Mouse (Mus musculus): ENCODE results near the gene Gm9922. TPM values are rescaled to one million over a fixed set of nuclear protein-coding genes. Genes with fewer than 3 reads are reported as not detected.

Gene Gm9922
- polyA plus RNA-seq, 1 experiment = 0.57 TPM

DNA sequence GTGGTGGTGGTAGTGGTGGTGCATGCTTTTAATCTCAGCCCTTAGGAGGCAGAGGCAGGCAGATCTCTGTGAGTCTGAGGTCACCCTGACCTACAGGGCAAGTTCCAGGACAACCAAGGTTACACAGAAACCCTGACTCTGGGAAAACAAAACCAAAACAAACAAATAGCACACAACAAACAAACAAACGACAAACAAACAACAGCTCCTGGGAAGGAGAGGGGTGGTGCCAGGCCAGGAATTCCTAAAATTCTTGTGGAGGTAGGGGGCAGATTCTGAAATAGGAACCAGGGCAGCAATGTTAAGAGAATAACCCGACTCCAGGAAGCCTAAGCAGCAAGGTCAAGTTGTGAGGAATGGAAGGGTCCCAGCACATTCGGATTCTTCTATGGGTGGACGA lies 7.9 kb upstream of the Gm9922 start:
- Histone ChIP-seq H3K27ac (ENCODE audit: insufficient read depth, low read depth, low read length) (no peak overlapping the region), H3K4me1 (ENCODE audit: control insufficient read depth, insufficient read depth, insufficient read length, low read length) (no peaks in the 10 kb centered on the region)
- 76% methylated on average over 4 of the region's 4 CpGs for WGBS

GRCm38 (mm10) chr14:101733542-101734303 lies 4.1 kb upstream of the Gm9922 start:
- Histone ChIP-seq H3K27ac (ENCODE audit: insufficient read depth, low read depth, low read length) (no peak overlapping the region), H3K27me3 (ENCODE audit: control insufficient read depth, insufficient read depth, low read length) (peaks cover 18% of the 10 kb centered on the region), H3K4me3 (ENCODE audit: low read depth, low read length) (no peak overlapping the region), H3K36me3 (ENCODE audit: control insufficient read depth, insufficient read depth, low read length) (no peaks in the 10 kb centered on the region), H3K4me1 (ENCODE audit: control insufficient read depth, insufficient read depth, insufficient read length, low read length) (peaks cover 6% of the 10 kb centered on the region; the same call in 1 of the 2 replicates)
- 24% methylated on average over 10 of the region's 10 CpGs for WGBS
- TF ChIP-seq CTCF (IDR thresholded peaks at IDR 0.05; ENCODE audit: extremely low read depth, insufficient read length, insufficient replicate concordance, low read depth, low read length) (no peak), POLR2A (IDR thresholded peaks at IDR 0.05; ENCODE audit: low read depth, low read length) (no peak)

More for the DNA sequence above, 7.9 kb upstream of the Gm9922 start:
- Histone ChIP-seq H3K4me3 (ENCODE audit: low read depth, low read length) (no peak overlapping the region), H3K27me3 (ENCODE audit: control insufficient read depth, insufficient read depth, low read length) (no peaks in the 10 kb centered on the region), H3K36me3 (ENCODE audit: control insufficient read depth, insufficient read depth, low read length) (no peaks in the 10 kb centered on the region)
- TF ChIP-seq POLR2A (IDR thresholded peaks at IDR 0.05; ENCODE audit: low read depth, low read length) = no peak
- no peak for TF ChIP-seq CTCF (IDR thresholded peaks at IDR 0.05; ENCODE audit: extremely low read depth, insufficient read length, insufficient replicate concordance, low read depth, low read length)

GRCm38 (mm10) chr14:101729972-101730692 lies 518 bp upstream of the Gm9922 start:
- H3K36me3 ChIP-seq (ENCODE audit: control insufficient read depth, insufficient read depth, low read length) = no peaks in the 10 kb centered on the region
- H3K4me1 ChIP-seq (ENCODE audit: control insufficient read depth, insufficient read depth, insufficient read length, low read length) = peaks cover 6% of the 10 kb centered on the region; the same call in 1 of the 2 replicates
- WGBS = 3% methylated on average over 28 of the region's 28 CpGs
- TF ChIP-seq POLR2A (IDR thresholded peaks at IDR 0.05; ENCODE audit: low read depth, low read length) = no peak
- TF ChIP-seq CTCF (IDR thresholded peaks at IDR 0.05; ENCODE audit: extremely low read depth, insufficient read length, insufficient replicate concordance, low read depth, low read length) = no peak
- H3K4me3 ChIP-seq (ENCODE audit: low read depth, low read length) = peak overlapping the region; percentile 78
- no peak overlapping the region for H3K27ac ChIP-seq (ENCODE audit: insufficient read depth, low read depth, low read length)
- peaks cover 18% of the 10 kb centered on the region for H3K27me3 ChIP-seq (ENCODE audit: control insufficient read depth, insufficient read depth, low read length)

- WGBS = 83% methylated on average over 2 of the region's 2 CpGs
- no peak overlapping the region for H3K4me3 ChIP-seq (ENCODE audit: low read depth, low read length)
- no peaks in the 10 kb centered on the region for H3K4me1 ChIP-seq (ENCODE audit: control insufficient read depth, insufficient read depth, insufficient read length, low read length)
- no peak for TF ChIP-seq POLR2A (IDR thresholded peaks at IDR 0.05; ENCODE audit: low read depth, low read length)
- no peak overlapping the region for H3K27ac ChIP-seq (ENCODE audit: insufficient read depth, low read depth, low read length)
- no peaks in the 10 kb centered on the region for H3K36me3 ChIP-seq (ENCODE audit: control insufficient read depth, insufficient read depth, low read length)
- H3K27me3 ChIP-seq (ENCODE audit: control insufficient read depth, insufficient read depth, low read length) = no peaks in the 10 kb centered on the region
These were observed 15.2 kb downstream of the Gm9922 start for GRCm38 (mm10) chr14:101714414-101714813.

GRCm38 (mm10) chr14:101707088-101707487 lies 22.5 kb downstream of the Gm9922 start:
- 82% methylated on average over 5 of the region's 5 CpGs for WGBS
- no peak for TF ChIP-seq POLR2A (IDR thresholded peaks at IDR 0.05; ENCODE audit: low read depth, low read length)
- no peak for TF ChIP-seq CTCF (IDR thresholded peaks at IDR 0.05; ENCODE audit: extremely low read depth, insufficient read length, insufficient replicate concordance, low read depth, low read length)
- no peaks in the 10 kb centered on the region for H3K36me3 ChIP-seq (ENCODE audit: control insufficient read depth, insufficient read depth, low read length)

DNA sequence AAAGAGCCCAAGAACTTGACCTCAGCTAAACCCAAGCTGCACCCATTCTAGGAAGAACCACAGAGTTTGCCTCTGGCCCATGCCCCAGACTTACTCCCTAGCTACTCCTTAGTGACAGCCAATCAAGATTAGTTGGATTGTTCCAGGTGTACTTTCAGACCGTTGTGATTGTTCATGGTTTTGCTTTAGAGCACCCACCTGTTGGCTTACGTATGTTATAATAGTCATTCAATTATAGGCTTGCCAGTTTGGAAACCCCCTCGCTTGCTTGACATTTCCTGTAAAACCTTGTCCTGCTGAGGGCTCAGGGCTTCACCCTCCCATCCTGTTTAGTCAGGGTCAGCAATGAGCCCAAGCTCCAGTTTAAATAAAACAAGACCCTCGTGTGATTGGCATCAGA lies 25.1 kb downstream of the Gm9922 start:
- H3K36me3 ChIP-seq (ENCODE audit: control insufficient read depth, insufficient read depth, low read length) = no peaks in the 10 kb centered on the region
- WGBS = 54% methylated on average over 4 of the region's 4 CpGs
- H3K4me3 ChIP-seq (ENCODE audit: low read depth, low read length) = no peak overlapping the region
- TF ChIP-seq POLR2A (IDR thresholded peaks at IDR 0.05; ENCODE audit: low read depth, low read length) = no peak
- TF ChIP-seq CTCF (IDR thresholded peaks at IDR 0.05; ENCODE audit: extremely low read depth, insufficient read length, insufficient replicate concordance, low read depth, low read length) = no peak
- H3K27me3 ChIP-seq (ENCODE audit: control insufficient read depth, insufficient read depth, low read length) = no peaks in the 10 kb centered on the region
- no peak overlapping the region for H3K27ac ChIP-seq (ENCODE audit: insufficient read depth, low read depth, low read length)
- no peaks in the 10 kb centered on the region for H3K4me1 ChIP-seq (ENCODE audit: control insufficient read depth, insufficient read depth, insufficient read length, low read length)

More at GRCm38 (mm10) chr14:101707088-101707487, 22.5 kb downstream of the Gm9922 start:
- Histone ChIP-seq H3K27ac (ENCODE audit: insufficient read depth, low read depth, low read length) (no peak overlapping the region), H3K4me3 (ENCODE audit: low read depth, low read length) (no peak overlapping the region), H3K4me1 (ENCODE audit: control insufficient read depth, insufficient read depth, insufficient read length, low read length) (no peaks in the 10 kb centered on the region), H3K27me3 (ENCODE audit: control insufficient read depth, insufficient read depth, low read length) (no peaks in the 10 kb centered on the region)

GRCm38 (mm10) chr14:101688406-101688805 lies 41.2 kb downstream of the Gm9922 start:
- Histone ChIP-seq H3K4me1 (ENCODE audit: control insufficient read depth, insufficient read depth, insufficient read length, low read length) (no peaks in the 10 kb centered on the region), H3K27ac (ENCODE audit: insufficient read depth, low read depth, low read length) (no peak overlapping the region), H3K4me3 (ENCODE audit: low read depth, low read length) (no peak overlapping the region), H3K27me3 (ENCODE audit: control insufficient read depth, insufficient read depth, low read length) (no peaks in the 10 kb centered on the region), H3K36me3 (ENCODE audit: control insufficient read depth, insufficient read depth, low read length) (peaks cover 5% of the 10 kb centered on the region; the same call in 1 of the 2 replicates)
- 88% methylated on average over 2 of the region's 2 CpGs for WGBS
- TF ChIP-seq POLR2A (IDR thresholded peaks at IDR 0.05; ENCODE audit: low read depth, low read length) = no peak
- TF ChIP-seq CTCF (IDR thresholded peaks at IDR 0.05; ENCODE audit: extremely low read depth, insufficient read length, insufficient replicate concordance, low read depth, low read length) = no peak
